ENCODE assay signal across 8 mouse cellular contexts in the genomic region with DNA sequence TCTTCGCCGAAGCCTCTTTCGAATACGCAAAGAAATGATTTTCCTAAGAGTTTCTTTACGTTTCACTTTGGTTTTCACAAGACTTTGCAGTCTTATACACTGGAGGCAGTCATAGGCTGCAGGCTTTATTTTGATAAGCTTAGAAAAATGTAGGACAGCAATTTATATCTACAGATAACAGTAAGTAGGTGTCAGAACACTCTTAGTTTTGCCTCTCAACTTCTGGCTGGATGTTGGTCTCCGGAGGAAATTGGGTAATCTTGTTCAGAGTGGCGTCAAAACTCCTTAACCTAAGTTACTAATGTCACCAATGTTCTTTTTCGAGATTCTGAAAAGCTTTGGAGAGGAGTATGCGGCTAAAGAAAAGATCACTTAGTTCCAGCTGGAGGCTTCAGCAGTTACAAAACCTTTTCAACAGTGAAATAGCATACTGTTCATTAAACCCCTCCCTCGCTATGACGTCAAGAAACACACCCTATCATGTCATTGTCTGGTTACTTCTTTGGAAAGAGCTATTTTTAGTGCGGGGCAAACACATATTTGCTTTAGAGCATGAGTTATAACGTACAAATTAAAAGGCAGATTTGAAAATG. TPM values are rescaled to one million over a fixed set of nuclear protein-coding genes. Genes with fewer than 3 reads are reported as not detected.
A peak's percentile ranks its signal among the peaks of the same experiment; 100 is the strongest.
DNase-seq lines count a peak whose midpoint lies in the region; ATAC-seq and TF ChIP-seq lines count a peak whose summit lies in the region.

No protein-coding gene starts in this region.

- peak; percentile 27 for DNase-seq in cerebellum, adult 11-12 months
- no peak for DNase-seq in G1E (ENCODE audit: low spot score)
- DNase-seq in forebrain, postnatal 0 days: no peak
- no peak for DNase-seq in left cerebral cortex, adult 9 months (ENCODE audit: low spot score in 2 of 2)
- DNase-seq in yolk sac, embryonic 10.5 days (ENCODE audit: low spot score): no peak

- peaks cover 46% of the 10 kb centered on the region for H3K4me1 ChIP-seq in G1E (ENCODE audit: insufficient read depth, low read depth, low read length)
- no peaks in the 10 kb centered on the region for H3K4me1 ChIP-seq in forebrain, postnatal 0 days (ENCODE audit: insufficient read depth)
- peaks cover 46% of the 10 kb centered on the region for H3K4me1 ChIP-seq in liver, embryonic 12.5 days

- H3K4me2 ChIP-seq in forebrain, postnatal 0 days (ENCODE audit: low read depth): peak overlapping the region; percentile 73
- H3K4me2 ChIP-seq in liver, embryonic 12.5 days: peak overlapping the region; percentile 86

- peaks cover 27% of the 10 kb centered on the region for H3K36me3 ChIP-seq in G1E (replicated peaks)
- H3K36me3 ChIP-seq in forebrain, postnatal 0 days (ENCODE audit: insufficient read depth): no peaks in the 10 kb centered on the region
- peaks cover 16% of the 10 kb centered on the region for H3K36me3 ChIP-seq in liver, embryonic 12.5 days

- H3K9ac ChIP-seq in forebrain, postnatal 0 days: no peak overlapping the region
- peak overlapping the region; percentile 83; the same call in 1 of the 2 replicates for H3K9ac ChIP-seq in liver, embryonic 12.5 days

- H3K4me3 ChIP-seq in G1E (ENCODE audit: low read depth, low read length): peak overlapping the region; percentile 81; the same call in 1 of the 2 replicates
- H3K4me3 ChIP-seq in forebrain, postnatal 0 days (ENCODE audit: low read depth, low read length): peak overlapping the region; percentile 68
- H3K4me3 ChIP-seq in liver, embryonic 12.5 days: peak overlapping the region; percentile 71

- WGBS in forebrain, postnatal 0 days: 40% methylated on average over 13 of the region's 13 CpGs
- WGBS in liver, embryonic 12.5 days (ENCODE audit: insufficient replicate concordance): 45% methylated on average over 13 of the region's 13 CpGs

- no peak for ATAC-seq in cerebellum, adult (ENCODE audit: insufficient number of reproducible peaks, low FRiP score, low TSS enrichment)
- ATAC-seq in G1E (ENCODE audit: extremely low read depth, insufficient number of reproducible peaks, low FRiP score, poor library complexity, severe bottlenecking): 0 out of 2 replicates have a peak, but pooled peaks have one; percentile 29
- peak; percentile 67 for ATAC-seq in forebrain, postnatal 0 days
- peak; percentile 63 for ATAC-seq in liver, embryonic 12.5 days
- peak; percentile 52 for ATAC-seq in neutrophil, adult 5-6 weeks (ENCODE audit: extremely low read depth, insufficient number of reproducible peaks, low FRiP score, poor library complexity, severe bottlenecking)

- H3K27me3 ChIP-seq in G1E (ENCODE audit: insufficient read depth, low read length): peaks cover 3% of the 10 kb centered on the region; the same call in 1 of the 2 replicates
- H3K27me3 ChIP-seq in forebrain, postnatal 0 days (ENCODE audit: insufficient read depth, low read length): no peaks in the 10 kb centered on the region
- no peaks in the 10 kb centered on the region for H3K27me3 ChIP-seq in liver, embryonic 12.5 days (replicated peaks)

- no peaks in the 10 kb centered on the region for H3K9me3 ChIP-seq in G1E (replicated peaks)
- H3K9me3 ChIP-seq in forebrain, postnatal 0 days (ENCODE audit: low read length): no peaks in the 10 kb centered on the region
- H3K9me3 ChIP-seq in liver, embryonic 12.5 days (replicated peaks): 0 out of 2 replicates have a peak, but pooled peaks cover 3% of the 10 kb centered on the region

- no peak overlapping the region for H3K27ac ChIP-seq in forebrain, postnatal 0 days (ENCODE audit: low read depth, low read length)
- peak overlapping the region; percentile 84 for H3K27ac ChIP-seq in liver, embryonic 12.5 days

- TF ChIP-seq CTCF in G1E (IDR thresholded peaks at IDR 0.05; ENCODE audit: low read depth, low read length): no peak
- no peak for TF ChIP-seq CTCF in forebrain, postnatal 0 days (IDR thresholded peaks at IDR 0.05; ENCODE audit: low read depth)

RNA-seq across cellular contexts. Expression of a gene that starts 4.1 kb away (rescaled TPM):
- total RNA-seq in G1E (2014; fragmentation: Nextera tagmentation) (12.1 and 17.8 TPM in 2 replicates), G1E (2017) (46.6 and 48.1 TPM in 2 replicates)
- polyA plus RNA-seq in G1E (2012): 14.9 and 26.1 TPM in 2 replicates
- 80.1 and 108 TPM in 2 replicates for total RNA-seq in forebrain, postnatal 0 days (2014; rRNA removed)
- polyA plus RNA-seq in forebrain, postnatal 0 days (2015; fragmentation: Nextera tagmentation; extraction: Ambion mirVana): 84.3 and 96.8 TPM in 2 replicates
- polyA plus RNA-seq in liver, embryonic 12.5 days (2016; fragmentation: Nextera tagmentation; extraction: Ambion mirVana): 39.1 and 40.5 TPM in 2 replicates
- total RNA-seq in neutrophil, adult 5-6 weeks (2017): 22.3 and 24.7 TPM in 2 replicates

RNA-seq across cellular contexts. Expression of a gene that starts 22.0 kb away (rescaled TPM):
- total RNA-seq in G1E (2014; fragmentation: Nextera tagmentation) (9.0 and 12.1 TPM in 2 replicates), G1E (2017) (15.0 and 16.4 TPM in 2 replicates)
- 8.3 and 9.0 TPM in 2 replicates for polyA plus RNA-seq in G1E (2012)
- 16.9 and 21.6 TPM in 2 replicates for total RNA-seq in forebrain, postnatal 0 days (2014; rRNA removed)
- 16.9 and 27.8 TPM in 2 replicates for polyA plus RNA-seq in forebrain, postnatal 0 days (2015; fragmentation: Nextera tagmentation; extraction: Ambion mirVana)
- 8.3 and 9.2 TPM in 2 replicates for polyA plus RNA-seq in liver, embryonic 12.5 days (2016; fragmentation: Nextera tagmentation; extraction: Ambion mirVana)
- 196 TPM in 2 replicates for total RNA-seq in neutrophil, adult 5-6 weeks (2017)

RNA-seq across cellular contexts. Expression of a gene that starts 28.5 kb away (rescaled TPM):
- total RNA-seq in G1E (2014; fragmentation: Nextera tagmentation): 30.9 and 62.1 TPM in 2 replicates
- total RNA-seq in G1E (2017): 20.9 and 22.2 TPM in 2 replicates
- 201 and 246 TPM in 2 replicates for polyA plus RNA-seq in G1E (2012)
- 62.5 and 72.1 TPM in 2 replicates for total RNA-seq in forebrain, postnatal 0 days (2014; rRNA removed)
- polyA plus RNA-seq in forebrain, postnatal 0 days (2015; fragmentation: Nextera tagmentation; extraction: Ambion mirVana): 42.5 and 43.5 TPM in 2 replicates
- polyA plus RNA-seq in liver, embryonic 12.5 days (2016; fragmentation: Nextera tagmentation; extraction: Ambion mirVana): 22.7 and 23.1 TPM in 2 replicates
- total RNA-seq in neutrophil, adult 5-6 weeks (2017): 35.8 and 41.4 TPM in 2 replicates

RNA-seq across cellular contexts. Expression of a gene that starts 40.2 kb away (rescaled TPM):
- 61.7 and 124 TPM in 2 replicates for total RNA-seq in G1E (2014; fragmentation: Nextera tagmentation)
- 40.9 and 47.6 TPM in 2 replicates for total RNA-seq in G1E (2017)
- 111 and 118 TPM in 2 replicates for polyA plus RNA-seq in G1E (2012)
- total RNA-seq in forebrain, postnatal 0 days (2014; rRNA removed): 15.8 and 19.8 TPM in 2 replicates
- 11.3 and 11.8 TPM in 2 replicates for polyA plus RNA-seq in forebrain, postnatal 0 days (2015; fragmentation: Nextera tagmentation; extraction: Ambion mirVana)
- polyA plus RNA-seq in liver, embryonic 12.5 days (2016; fragmentation: Nextera tagmentation; extraction: Ambion mirVana): 56.8 and 63.3 TPM in 2 replicates
- 51.4 and 58.1 TPM in 2 replicates for total RNA-seq in neutrophil, adult 5-6 weeks (2017)

RNA-seq across cellular contexts. Expression of a gene that starts 40.3 kb away (rescaled TPM):
- total RNA-seq in G1E (2014; fragmentation: Nextera tagmentation) (92.2 and 99.8 TPM in 2 replicates), G1E (2017) (182 and 184 TPM in 2 replicates)
- polyA plus RNA-seq in G1E (2012): 75.1 and 86.2 TPM in 2 replicates
- total RNA-seq in forebrain, postnatal 0 days (2014; rRNA removed): 24.5 and 27.3 TPM in 2 replicates
- polyA plus RNA-seq in forebrain, postnatal 0 days (2015; fragmentation: Nextera tagmentation; extraction: Ambion mirVana): 93.9 and 109 TPM in 2 replicates
- 310 and 316 TPM in 2 replicates for polyA plus RNA-seq in liver, embryonic 12.5 days (2016; fragmentation: Nextera tagmentation; extraction: Ambion mirVana)
- 1.6 and 2.4 TPM in 2 replicates for total RNA-seq in neutrophil, adult 5-6 weeks (2017)
